Mouse (Mus musculus) ovary, postnatal 36 days (tissue): ENCODE results near the gene Ankrd65.

Experiments used
- DNase-seq: peaks from one replicate; pipeline ENCODE4 v3.0.0; 2022; ENCODE audit warnings: low spot score, mixed read lengths

The Ankrd65 gene

GRCm38 (mm10) chr4:155812665-155813181 is 22.5 kb downstream of the Ankrd65 start:
- no peak for DNase-seq

GRCm38 (mm10) chr4:155817533-155817932 is 27.3 kb downstream of the Ankrd65 start:
- DNase-seq: no peak

- no peak for DNase-seq
Measured at GRCm38 (mm10) chr4:155821025-155821424, 30.8 kb downstream of the Ankrd65 start.

- no peak for DNase-seq
Measured at GRCm38 (mm10) chr4:155823443-155823842, 33.2 kb downstream of the Ankrd65 start.

GRCm38 (mm10) chr4:155829866-155830265 is 39.6 kb downstream of the Ankrd65 start:
- no peak for DNase-seq

- no peak for DNase-seq
Measured at GRCm38 (mm10) chr4:155830596-155830995, 40.4 kb downstream of the Ankrd65 start.

- peak; percentile 96 for DNase-seq
Measured at GRCm38 (mm10) chr4:155831205-155831766, 41.0 kb downstream of the Ankrd65 start, which contains the start of gene Aurkaip1. Aurkaip1 (plus strand) TSS chr4:155831272.

GRCm38 (mm10) chr4:155831831-155832230 is 41.6 kb downstream of the Ankrd65 start:
- DNase-seq: no peak

- no peak for DNase-seq
Measured at GRCm38 (mm10) chr4:155832321-155832720, 42.1 kb downstream of the Ankrd65 start.

- DNase-seq: no peak
Measured at GRCm38 (mm10) chr4:155833234-155833633, 43.0 kb downstream of the Ankrd65 start.

- peak; percentile 73 for DNase-seq
Measured at GRCm38 (mm10) chr4:155833836-155834235, 43.6 kb downstream of the Ankrd65 start.

GRCm38 (mm10) chr4:155837404-155838010 is 47.3 kb downstream of the Ankrd65 start:
- DNase-seq: no peak

- no peak for DNase-seq
Measured at GRCm38 (mm10) chr4:155838187-155839153, 48.2 kb downstream of the Ankrd65 start.

GRCm38 (mm10) chr4:155839483-155839910 is 49.3 kb downstream of the Ankrd65 start, which contains the start of gene Mxra8:
Mxra8 (plus strand) TSS chr4:155839680.
- DNase-seq: peak; percentile 76

GRCm38 (mm10) chr4:155840076-155841002 is 50.1 kb downstream of the Ankrd65 start:
- no peak for DNase-seq

- peak; percentile 63 for DNase-seq
Measured at GRCm38 (mm10) chr4:155841003-155841454, 50.8 kb downstream of the Ankrd65 start.

GRCm38 (mm10) chr4:155841651-155842270 is 51.5 kb downstream of the Ankrd65 start:
- DNase-seq: no peak

GRCm38 (mm10) chr4:155843231-155843630 is 53.0 kb downstream of the Ankrd65 start:
- no peak for DNase-seq

- peak; percentile 98 for DNase-seq
Measured at GRCm38 (mm10) chr4:155846871-155847578, 56.8 kb downstream of the Ankrd65 start, which contains the start of gene Dvl1. Dvl1 (plus strand) TSS chr4:155847402.
